Mouse (Mus musculus) neural tube, embryonic 11.5 days (tissue): Measurements from ENCODE around the gene Syn3. TPM values are rescaled to one million over a fixed set of nuclear protein-coding genes. Genes with fewer than 3 reads are reported as not detected.

Source experiments
- ATAC-seq: fragments of 200-750 bp; cut with Nextera tagmentation; 2 replicates; pipeline ENCODE4 v1.8.0; 2017; ENCODE audit warnings: moderate number of reproducible peaks, mild to moderate bottlenecking, moderate TSS enrichment, moderate library complexity; ENCODE audit not compliant: insufficient read depth, low FRiP score, low TSS enrichment
- DNase-seq: peaks from one replicate; pipeline ENCODE4 v3.0.0-alpha.2; 2015; ENCODE audit warnings: low spot score
- H3K27ac ChIP-seq: fragments of 300-500 bp; sonication (generic); 2 replicates; pipeline ENCODE4 v1.5.1; 2014; ENCODE audit warnings: low read depth, mild to moderate bottlenecking, low read length
- H3K27me3 ChIP-seq: fragments of 300-500 bp; sonication (generic); 2 replicates; pipeline ENCODE4 v1.6.1; 2014; ENCODE audit warnings: mild to moderate bottlenecking, low read length, mixed read lengths; ENCODE audit not compliant: control insufficient read depth, insufficient read depth
- H3K36me3 ChIP-seq: fragments of 300-500 bp; sonication (generic); 2 replicates; pipeline ENCODE4 v1.6.1; 2014; ENCODE audit warnings: mild to moderate bottlenecking, low read length, moderate library complexity, mixed read lengths; ENCODE audit not compliant: control insufficient read depth, insufficient read depth
- H3K4me1 ChIP-seq: fragments of 300-500 bp; sonication (generic); 2 replicates; pipeline ENCODE4 v1.6.1; 2014; ENCODE audit warnings: low read length, mixed read lengths; ENCODE audit not compliant: control insufficient read depth, insufficient read depth
- H3K4me2 ChIP-seq: fragments of 300-500 bp; sonication (generic); 2 replicates; pipeline ENCODE4 v1.6.1; 2014; ENCODE audit warnings: low read depth, mild to moderate bottlenecking, moderate library complexity
- H3K4me3 ChIP-seq: fragments of 300-500 bp; sonication (generic); 2 replicates; pipeline ENCODE4 v1.5.1; 2014; ENCODE audit warnings: low read depth, low read length
- H3K9ac ChIP-seq: fragments of 300-500 bp; sonication (generic); 2 replicates; pipeline ENCODE4 v1.6.1; 2014; ENCODE audit warnings: mild to moderate bottlenecking, low read length
- H3K9me3 ChIP-seq: fragments of 300-500 bp; sonication (generic); 2 replicates; pipeline ENCODE4 v1.6.1; 2016; ENCODE audit warnings: low read length; ENCODE audit not compliant: control insufficient read depth
- WGBS: fragments of 180-500 bp; shearing (Covaris S2); extraction: QIAGEN DNeasy Blood & Tissue Kit; methylation state at CpG from one replicate; pipeline ENCODE4 v1.1.7; 2014; 5-methylcytosine and 5-hydroxymethylcytosine counted together
- polyA plus RNA-seq: library from polyadenylated mRNA; unstranded; fragments of >200 nt; fragmentation: Nextera tagmentation; extraction: Ambion mirVana; gene quantifications from 2 replicates; pipeline ENCODE4 v1.2.1, GENCODE M21; 2014

Syn3 gene
- polyA plus RNA-seq, 1 experiment from 2014 or later, result 4.4 TPM

DNA sequence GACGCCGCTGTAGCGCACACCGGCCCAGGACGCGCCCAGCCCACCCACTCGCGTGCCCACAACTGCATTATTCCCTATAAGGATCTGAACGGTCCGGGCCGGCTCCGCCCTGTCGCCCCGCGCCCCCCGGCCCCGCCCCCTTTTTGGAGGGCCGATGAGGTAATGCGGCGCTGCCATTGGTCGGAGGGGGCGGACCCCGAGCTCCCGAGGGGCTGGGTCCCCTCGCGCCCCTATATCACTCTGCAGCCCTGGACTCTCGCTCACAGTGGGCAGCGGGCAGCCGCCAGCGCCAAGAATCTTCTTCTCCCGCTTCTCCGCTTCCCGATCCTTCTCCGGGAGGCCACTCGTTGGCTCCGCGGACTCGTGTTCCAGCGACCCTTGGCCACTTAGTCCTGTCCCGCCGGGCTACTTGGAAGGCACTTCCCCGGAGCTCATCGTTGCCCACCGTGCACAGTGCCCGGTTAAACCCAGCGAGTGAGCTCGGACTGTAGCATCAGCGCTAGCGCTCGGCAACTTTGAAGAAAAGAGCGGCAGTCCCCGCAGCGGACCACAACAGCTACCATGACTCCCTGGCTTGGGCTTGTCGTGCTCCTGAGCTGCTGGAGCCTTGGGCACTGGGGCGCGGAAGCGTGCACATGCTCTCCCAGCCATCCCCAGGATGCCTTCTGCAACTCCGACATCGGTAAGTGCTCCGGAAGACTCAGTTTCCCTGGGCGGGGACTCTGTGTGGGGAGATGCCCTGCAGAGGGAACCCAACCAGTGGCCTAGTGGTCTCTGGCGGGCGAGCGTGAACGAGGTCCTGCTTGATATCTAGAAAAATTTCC is 198.2 kb downstream of the Syn3 start, which contains the start of gene Timp3:
TSS of gene Timp3 (plus strand) at position 80 of the 824 bp plus-strand sequence.
- peaks cover 11% of the 10 kb centered on the region for H3K4me1 ChIP-seq
- H3K27ac ChIP-seq, result no peak within 1 kb of the TSS
- H3K9me3 ChIP-seq, result no peaks in the 10 kb centered on the region
- peak within 1 kb of the TSS; percentile 47 for H3K4me3 ChIP-seq
- peak within 1 kb of the TSS; percentile 65 for H3K9ac ChIP-seq
- WGBS, result 0% methylated on average over 43 of the region's 65 CpGs
- DNase-seq (peak; percentile 85), ATAC-seq (peak; percentile 87)
- peak within 1 kb of the TSS; percentile 81 for H3K4me2 ChIP-seq
- no peaks in the 10 kb centered on the region for H3K36me3 ChIP-seq
- no peaks in the 10 kb centered on the region for H3K27me3 ChIP-seq

DNA sequence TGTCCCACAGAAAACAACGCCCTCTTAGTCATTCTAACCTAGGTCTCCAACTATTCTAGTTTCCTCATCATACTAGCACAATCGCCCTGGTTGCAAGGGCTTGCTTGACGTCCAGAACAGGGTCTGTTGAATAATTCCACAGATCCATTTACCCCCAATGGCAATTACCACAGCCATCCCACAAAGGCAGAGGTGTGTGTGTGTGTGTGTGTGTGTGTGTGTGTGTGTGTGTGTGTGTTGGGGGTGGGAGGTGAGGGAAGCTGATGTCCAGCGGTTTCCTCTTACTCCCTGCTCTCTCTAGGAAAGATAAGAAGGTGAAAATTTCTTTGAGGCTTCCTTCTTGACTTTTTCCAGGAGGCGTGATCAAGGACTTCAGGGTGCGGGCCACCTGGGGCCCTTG is 198.9 kb downstream of the Syn3 start:
- Histone ChIP-seq H3K9me3 (no peaks in the 10 kb centered on the region), H3K36me3 (no peaks in the 10 kb centered on the region), H3K4me1 (peaks cover 11% of the 10 kb centered on the region), H3K27me3 (no peaks in the 10 kb centered on the region), H3K27ac (no peak overlapping the region), H3K4me2 (peak overlapping the region; percentile 81), H3K9ac (no peak overlapping the region), H3K4me3 (peak overlapping the region; percentile 47)
- DNase-seq (no peak), ATAC-seq (0 out of 2 replicates have a peak, but pooled peaks have one; percentile 2)
- WGBS, result 41% methylated on average over 6 of the region's 6 CpGs

DNA sequence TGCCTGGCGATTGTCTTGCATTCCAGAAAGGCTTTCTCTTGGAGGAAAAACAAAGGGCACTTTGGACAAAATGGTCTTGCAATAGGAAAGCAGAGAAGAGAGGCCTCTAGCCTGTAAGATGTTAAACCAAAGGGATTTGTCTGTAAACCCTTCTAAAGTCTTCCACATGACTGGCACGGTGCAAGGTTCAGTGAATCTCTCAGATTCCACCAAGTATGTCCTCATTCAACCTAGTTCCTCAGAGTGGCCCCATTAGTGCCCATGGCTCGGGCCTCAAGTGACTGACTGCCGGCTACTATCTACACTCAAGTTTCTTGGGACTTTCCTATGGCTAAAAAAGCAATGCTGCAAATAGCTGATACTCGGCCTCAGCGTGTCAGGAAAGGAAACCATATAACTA is 200.4 kb downstream of the Syn3 start:
- WGBS, result 78% methylated on average over 6 of the region's 6 CpGs
- Histone ChIP-seq H3K4me1 (peaks cover 9% of the 10 kb centered on the region; the same call in 1 of the 2 replicates), H3K4me3 (no peak overlapping the region), H3K9ac (no peak overlapping the region), H3K36me3 (no peaks in the 10 kb centered on the region), H3K4me2 (no peak overlapping the region), H3K9me3 (no peaks in the 10 kb centered on the region), H3K27me3 (no peaks in the 10 kb centered on the region), H3K27ac (no peak overlapping the region)
- no peak for DNase-seq
- ATAC-seq, result no peak

DNA sequence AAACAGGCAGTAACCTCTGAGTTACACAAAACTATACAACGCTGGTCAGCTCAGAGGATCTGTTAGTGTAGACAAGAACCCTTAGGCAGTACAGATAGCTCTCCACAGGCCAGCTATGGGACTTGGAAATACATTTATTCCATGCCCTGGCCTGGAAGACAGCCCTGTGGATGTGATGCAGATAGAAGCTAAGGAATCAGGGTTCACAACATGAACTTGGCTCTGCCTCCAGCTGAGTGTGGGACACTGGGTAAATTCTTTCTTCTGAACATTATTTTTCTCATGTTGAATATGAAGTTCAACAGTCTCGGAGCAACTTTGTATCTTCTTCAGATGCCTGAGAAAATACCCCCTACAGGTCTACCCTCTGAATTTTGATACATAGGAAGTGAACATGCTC is 201.4 kb downstream of the Syn3 start:
- 85% methylated on average over 2 of the region's 2 CpGs for WGBS
- no peak overlapping the region for H3K9ac ChIP-seq

DNA sequence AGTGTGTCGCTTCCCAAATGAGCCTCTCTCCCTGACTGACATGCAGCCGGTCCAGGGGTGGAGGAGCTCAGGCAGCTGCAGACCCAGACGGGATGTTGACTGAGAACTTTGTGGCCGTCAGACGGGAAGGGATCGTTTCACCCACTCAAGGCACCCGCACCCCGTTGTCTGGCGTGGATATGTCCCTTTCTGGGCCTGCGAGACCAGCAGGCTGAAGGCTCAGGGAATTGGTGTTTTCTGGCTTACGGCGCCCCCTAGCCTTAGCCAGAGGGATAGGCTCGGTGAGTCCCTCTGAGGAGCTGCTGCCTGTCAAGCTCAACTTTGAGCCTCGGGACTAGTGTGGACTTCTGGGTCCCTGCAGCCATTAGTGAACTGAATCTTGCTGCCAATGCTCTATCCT is 202.6 kb downstream of the Syn3 start:
- peak; percentile 62; the same call in 1 of the 2 replicates for ATAC-seq
- peak; percentile 74 for DNase-seq
- H3K27me3 ChIP-seq, result no peaks in the 10 kb centered on the region
- H3K4me1 ChIP-seq, result peaks cover 4% of the 10 kb centered on the region; the same call in 1 of the 2 replicates
- no peaks in the 10 kb centered on the region for H3K36me3 ChIP-seq
- 2% methylated on average over 14 of the region's 14 CpGs for WGBS
- peak overlapping the region; percentile 67 for H3K27ac ChIP-seq
- H3K4me2 ChIP-seq, result peak overlapping the region; percentile 39
- H3K4me3 ChIP-seq, result peak overlapping the region; percentile 18; the same call in 1 of the 2 replicates
- H3K9ac ChIP-seq, result peak overlapping the region; percentile 39
- no peaks in the 10 kb centered on the region for H3K9me3 ChIP-seq

More for the DNA sequence above, 201.4 kb downstream of the Syn3 start:
- no peak for ATAC-seq
- no peak for DNase-seq
- Histone ChIP-seq H3K27ac (no peak overlapping the region), H3K36me3 (no peaks in the 10 kb centered on the region), H3K4me1 (peaks cover 4% of the 10 kb centered on the region; the same call in 1 of the 2 replicates), H3K4me2 (no peak overlapping the region), H3K4me3 (no peak overlapping the region), H3K27me3 (no peaks in the 10 kb centered on the region), H3K9me3 (no peaks in the 10 kb centered on the region)

DNA sequence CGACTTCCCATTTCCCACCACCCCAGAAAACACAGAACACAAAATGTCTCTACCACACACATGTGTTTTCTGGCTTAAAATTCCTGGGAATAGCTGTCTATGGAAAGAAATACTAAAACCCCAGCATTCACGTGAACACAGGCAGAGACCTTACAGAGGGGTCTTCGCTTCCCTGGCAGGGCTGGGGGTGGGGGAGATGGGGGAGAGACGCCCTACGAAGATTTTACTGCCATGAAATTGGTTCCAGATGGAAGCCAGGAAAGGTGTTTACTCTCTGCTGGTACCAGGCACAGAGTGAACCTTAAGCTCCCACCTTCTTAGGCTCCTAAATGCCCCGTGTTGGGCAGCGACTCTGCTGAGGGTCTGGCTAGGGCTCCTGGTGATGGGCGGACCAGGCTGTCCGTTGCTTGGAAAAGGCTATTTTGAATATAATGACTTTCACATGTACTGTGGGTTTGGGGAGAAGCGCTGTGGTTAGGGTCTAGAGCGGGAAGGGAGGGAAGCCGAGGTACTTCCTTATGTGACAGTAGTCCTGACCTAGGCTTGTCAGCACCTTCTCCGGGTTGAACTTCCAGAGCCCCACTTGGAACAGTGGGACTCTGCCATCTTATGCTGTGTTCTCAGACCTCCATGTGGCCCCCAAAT is 203.1 kb downstream of the Syn3 start:
- Histone ChIP-seq H3K36me3 (no peaks in the 10 kb centered on the region), H3K4me2 (peak overlapping the region; percentile 39), H3K27ac (peak overlapping the region; percentile 67), H3K9ac (peak overlapping the region; percentile 39), H3K4me1 (peaks cover 4% of the 10 kb centered on the region; the same call in 1 of the 2 replicates), H3K4me3 (peak overlapping the region; percentile 18; the same call in 1 of the 2 replicates), H3K9me3 (no peaks in the 10 kb centered on the region), H3K27me3 (no peaks in the 10 kb centered on the region)
- DNase-seq, result no peak
- no peak for ATAC-seq
- 15% methylated on average over 13 of the region's 13 CpGs for WGBS

DNA sequence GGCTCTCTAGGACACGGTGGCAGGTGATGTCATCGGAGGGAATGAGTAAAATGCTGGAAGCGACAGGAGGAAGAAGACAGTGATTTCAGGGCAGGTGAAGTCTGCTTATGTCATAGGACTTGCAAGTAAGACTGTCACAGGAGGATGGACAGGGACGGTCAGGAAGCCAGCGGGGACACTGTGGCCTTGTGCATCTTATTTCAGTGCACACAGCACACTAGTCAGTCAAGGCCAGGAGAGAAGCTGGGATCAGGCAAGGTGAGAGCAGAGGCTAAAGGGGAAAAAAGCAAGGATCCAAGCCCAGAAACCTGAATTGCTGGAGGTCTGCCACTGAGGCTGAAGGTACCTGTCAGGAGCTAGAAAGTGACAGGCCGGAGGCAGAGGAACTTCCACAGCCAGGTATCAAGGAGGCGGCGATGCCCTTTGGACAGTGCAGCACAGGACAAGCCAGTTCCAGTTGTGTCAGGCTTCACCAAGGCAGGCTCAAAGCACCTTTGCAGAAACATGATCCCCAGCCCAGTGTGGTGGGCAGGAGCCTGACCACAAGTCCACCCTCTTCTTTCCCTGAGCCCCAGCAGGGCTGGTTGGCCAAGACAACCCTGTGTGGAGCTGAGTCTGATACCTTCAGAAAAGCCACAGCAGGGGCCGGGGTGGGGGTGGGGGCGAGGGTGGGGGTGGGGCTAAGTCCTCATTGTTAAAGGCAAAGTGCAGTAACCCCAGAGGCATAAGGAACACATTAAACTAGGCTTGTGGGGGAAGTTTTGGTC is 203.9 kb downstream of the Syn3 start:
- Histone ChIP-seq H3K4me2 (no peak overlapping the region), H3K27ac (0 out of 2 replicates have a peak overlapping the region, but pooled peaks have one; percentile 5), H3K4me1 (peaks cover 4% of the 10 kb centered on the region; the same call in 1 of the 2 replicates), H3K9me3 (no peaks in the 10 kb centered on the region), H3K36me3 (no peaks in the 10 kb centered on the region), H3K4me3 (no peak overlapping the region), H3K9ac (no peak overlapping the region), H3K27me3 (no peaks in the 10 kb centered on the region)
- no peak for ATAC-seq
- WGBS, result 60% methylated on average over 10 of the region's 10 CpGs
- DNase-seq, result peak; percentile 26

DNA sequence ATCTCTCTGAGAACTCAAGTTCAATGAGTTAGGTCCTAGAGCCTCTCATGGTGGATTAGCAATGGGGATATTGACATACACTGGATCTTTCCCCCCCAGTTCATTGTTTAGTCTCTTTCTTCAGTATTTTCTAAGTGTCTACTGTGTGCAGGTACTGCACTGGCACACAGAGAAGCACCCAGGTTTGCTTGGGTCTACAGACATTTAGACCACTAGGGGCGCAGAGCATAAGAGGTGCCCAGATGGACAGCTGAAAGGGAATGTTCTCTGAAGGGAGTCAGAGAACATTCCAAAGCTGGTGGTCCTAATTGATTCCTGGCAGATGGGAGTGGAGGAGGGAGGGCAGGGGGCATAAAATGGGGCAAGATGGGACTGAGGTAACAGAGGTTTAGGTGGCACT is 204.8 kb downstream of the Syn3 start:
- DNase-seq (no peak), ATAC-seq (no peak)
- 79% methylated on average over 1 of the region's 1 CpGs for WGBS
- H3K36me3 ChIP-seq, result no peaks in the 10 kb centered on the region
- no peak overlapping the region for H3K4me2 ChIP-seq
- H3K4me1 ChIP-seq, result peaks cover 4% of the 10 kb centered on the region; the same call in 1 of the 2 replicates
- no peaks in the 10 kb centered on the region for H3K27me3 ChIP-seq
- no peak overlapping the region for H3K4me3 ChIP-seq
- no peaks in the 10 kb centered on the region for H3K9me3 ChIP-seq
- no peak overlapping the region for H3K9ac ChIP-seq
- no peak overlapping the region for H3K27ac ChIP-seq
